Mouse (Mus musculus) frontal cortex, adult (tissue): ENCODE results near the gene Bcl6.
A peak's percentile ranks its signal among the peaks of the same experiment; 100 is the strongest.

ENCODE experiments used
- ATAC-seq: cut with Nextera tagmentation; 2 replicates; pipeline ENCODE4 v1.9.2; 2017; ENCODE audit warnings: mild to moderate bottlenecking, moderate library complexity, mixed read lengths; ENCODE audit not compliant: low TSS enrichment

Gene Bcl6

GRCm38 (mm10) chr16:23988466-23989208 lies at the start of gene Bcl6, which contains the start of gene Gm37419:
TSS of gene Bcl6 (minus strand) at chr16:23988852.
TSS of gene Gm37419 (plus strand) at chr16:23988482.
- peak; percentile 76 for ATAC-seq

DNA sequence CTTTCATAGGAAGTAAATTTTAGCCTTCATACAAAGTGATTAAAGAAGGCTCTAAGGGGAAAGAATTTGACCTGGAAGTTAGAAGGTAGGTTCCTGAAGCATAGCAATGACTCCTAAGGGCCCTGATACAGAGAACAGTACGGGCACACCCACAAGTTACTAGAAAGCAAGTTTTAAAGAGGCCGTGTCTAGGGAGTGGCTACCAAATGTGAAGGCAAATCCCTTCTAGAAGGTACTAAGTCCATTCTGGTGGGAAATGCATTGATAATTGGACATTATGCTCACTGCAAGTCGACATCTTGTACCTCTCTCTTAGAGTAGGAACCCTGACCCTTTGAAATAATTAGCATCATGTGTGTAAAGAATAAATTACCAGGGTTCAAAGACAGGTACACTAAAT lies 47.7 kb upstream of the Bcl6 start:
- no peak for ATAC-seq

DNA sequence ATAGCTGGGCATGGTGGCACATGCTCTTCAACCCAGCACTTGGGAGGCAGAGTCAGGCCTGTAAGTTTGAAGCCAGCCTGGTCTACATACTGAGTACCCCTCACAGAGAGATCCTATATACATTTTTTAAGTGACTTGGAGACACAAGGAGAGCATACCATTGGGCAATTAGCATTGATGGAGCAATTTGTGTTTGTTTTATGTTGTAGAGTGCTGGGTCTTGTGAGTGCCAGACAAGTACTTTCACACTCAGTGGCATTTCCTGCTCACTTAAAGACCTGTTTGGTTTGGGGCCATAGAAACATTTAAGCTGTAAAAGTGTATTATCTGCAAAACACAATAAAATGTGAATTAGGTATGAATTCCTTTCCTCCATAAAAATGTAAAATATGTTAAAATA lies 47.1 kb upstream of the Bcl6 start:
- ATAC-seq, result no peak

DNA sequence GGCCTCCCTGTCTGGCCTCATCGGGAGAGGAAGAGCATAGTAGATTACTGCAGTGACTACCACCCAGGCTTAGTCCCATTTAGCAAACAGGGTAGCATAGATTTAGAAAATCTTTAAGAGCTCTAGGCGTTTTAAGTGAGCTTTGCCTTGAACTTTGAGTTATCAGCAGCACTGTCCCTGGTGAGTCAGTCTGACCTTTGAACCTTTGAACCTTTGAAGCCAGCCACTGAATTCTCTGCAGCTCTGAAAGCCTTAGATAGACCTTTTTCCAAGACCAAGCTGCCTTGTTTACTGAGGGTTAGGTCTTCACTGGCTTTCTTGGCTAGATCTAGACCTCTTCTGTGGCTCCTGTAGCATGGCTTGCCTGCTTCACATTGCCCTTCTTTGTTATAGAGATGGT lies 45.8 kb upstream of the Bcl6 start:
- ATAC-seq, result no peak

DNA sequence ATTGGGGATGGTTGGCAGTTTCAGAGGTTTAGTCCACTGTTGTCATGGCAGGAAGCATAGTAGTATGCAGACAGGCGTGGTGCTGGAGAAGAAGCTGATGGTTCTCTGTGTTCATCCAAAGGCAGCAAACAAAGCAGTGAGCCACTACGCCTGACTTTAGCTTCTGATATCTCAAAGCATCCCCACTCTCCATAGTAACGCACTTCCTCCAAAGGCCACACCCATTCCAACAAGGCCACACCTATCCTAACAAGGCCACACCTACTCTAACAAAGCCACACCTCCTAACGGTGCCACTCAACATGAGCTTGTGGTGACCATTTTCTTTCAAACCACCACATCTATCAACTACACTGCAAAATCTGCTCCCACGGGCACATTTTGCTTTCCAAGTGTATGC lies 44.6 kb upstream of the Bcl6 start:
- no peak for ATAC-seq

GRCm38 (mm10) chr16:24029965-24030672 lies 41.5 kb upstream of the Bcl6 start:
- no peak for ATAC-seq

GRCm38 (mm10) chr16:24025442-24025841 lies 36.8 kb upstream of the Bcl6 start:
- no peak for ATAC-seq

GRCm38 (mm10) chr16:24022605-24023004 lies 34.0 kb upstream of the Bcl6 start:
- no peak for ATAC-seq

DNA sequence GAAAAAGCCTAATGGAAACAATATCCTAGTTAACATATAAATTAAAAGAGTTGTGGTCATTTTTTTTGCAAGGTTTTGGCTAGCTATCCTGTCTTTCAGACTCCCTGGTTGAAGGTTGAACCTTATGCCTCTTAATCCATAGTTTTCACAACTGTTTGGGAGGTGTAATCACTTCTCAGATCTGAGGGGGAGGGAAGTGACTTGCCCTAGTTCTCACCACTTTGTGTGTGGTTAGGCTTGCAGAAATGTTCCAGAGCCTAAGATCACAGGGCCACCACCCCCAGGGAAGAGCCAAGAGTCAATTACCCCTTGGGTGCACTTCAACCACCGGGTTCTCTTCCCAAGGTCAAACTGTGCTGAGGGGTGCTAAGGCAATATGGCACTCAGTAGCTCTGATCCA lies 33.1 kb upstream of the Bcl6 start:
- no peak for ATAC-seq

- no peak for ATAC-seq
Observed at GRCm38 (mm10) chr16:24016742-24017141, 28.1 kb upstream of the Bcl6 start.

DNA sequence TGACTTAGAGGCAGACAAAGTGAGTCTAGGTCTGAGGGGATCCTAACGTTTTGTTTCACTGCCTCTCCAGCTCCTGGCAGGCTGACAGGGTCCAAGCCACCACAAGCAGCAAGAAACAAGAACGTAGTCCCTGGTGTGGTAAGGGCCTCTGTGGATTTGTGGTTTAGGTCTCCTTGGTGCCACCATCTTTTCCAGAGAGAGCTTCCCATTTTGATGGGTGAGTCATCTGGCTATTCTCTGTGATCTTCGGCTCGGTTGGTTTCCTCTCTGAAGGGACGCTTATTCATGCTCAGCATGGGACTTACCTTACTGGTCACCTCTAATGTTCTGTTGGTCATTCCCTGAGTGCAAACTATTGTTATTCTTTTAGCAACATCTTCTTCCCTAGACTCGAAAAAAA lies 27.6 kb upstream of the Bcl6 start:
- no peak for ATAC-seq

- no peak for ATAC-seq
Observed at GRCm38 (mm10) chr16:24014378-24014777, 25.7 kb upstream of the Bcl6 start.

DNA sequence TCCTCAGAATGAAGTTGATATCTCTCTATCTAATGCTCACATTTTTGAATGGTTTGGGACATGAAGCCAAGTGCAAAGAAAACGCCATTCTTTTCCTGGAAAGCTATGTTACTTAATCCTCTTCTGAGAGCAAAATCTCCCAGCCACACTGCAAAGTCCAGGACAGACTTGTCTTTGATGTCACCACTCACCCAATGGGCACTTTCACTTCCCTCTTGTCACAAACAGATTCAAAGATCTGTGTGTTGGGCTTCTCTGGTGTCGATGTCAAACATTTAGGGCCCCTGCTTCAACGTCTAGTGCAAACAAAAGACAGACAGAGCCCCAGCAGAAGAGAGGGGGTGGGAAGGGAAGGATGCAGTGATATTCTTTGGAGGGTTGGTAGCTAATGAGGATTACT lies 23.4 kb upstream of the Bcl6 start:
- ATAC-seq, result no peak

DNA sequence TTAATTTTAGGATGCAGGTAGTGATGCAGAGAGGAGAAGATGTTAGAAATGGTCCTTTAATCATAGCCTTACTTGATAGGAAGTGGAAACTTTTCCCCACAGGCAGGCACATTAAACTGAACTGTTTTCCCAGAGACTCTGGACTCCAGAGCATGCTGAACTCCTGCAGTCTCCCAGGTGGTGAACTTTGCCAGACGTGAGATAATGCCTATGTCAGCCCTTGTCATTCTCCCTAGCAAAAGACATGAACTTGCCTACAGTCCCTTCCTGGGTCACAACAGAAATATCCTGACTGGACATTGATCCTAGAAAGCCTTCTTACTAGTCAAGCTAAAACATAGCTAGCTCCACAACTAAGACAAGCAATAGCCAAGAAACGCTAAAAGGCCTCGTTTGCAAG lies 22.7 kb upstream of the Bcl6 start:
- ATAC-seq, result no peak

GRCm38 (mm10) chr16:24009891-24010290 lies 21.2 kb upstream of the Bcl6 start:
- no peak for ATAC-seq

GRCm38 (mm10) chr16:24005928-24006327 lies 17.3 kb upstream of the Bcl6 start:
- ATAC-seq, result no peak

GRCm38 (mm10) chr16:23997912-23998311 lies 9.3 kb upstream of the Bcl6 start:
- no peak for ATAC-seq

DNA sequence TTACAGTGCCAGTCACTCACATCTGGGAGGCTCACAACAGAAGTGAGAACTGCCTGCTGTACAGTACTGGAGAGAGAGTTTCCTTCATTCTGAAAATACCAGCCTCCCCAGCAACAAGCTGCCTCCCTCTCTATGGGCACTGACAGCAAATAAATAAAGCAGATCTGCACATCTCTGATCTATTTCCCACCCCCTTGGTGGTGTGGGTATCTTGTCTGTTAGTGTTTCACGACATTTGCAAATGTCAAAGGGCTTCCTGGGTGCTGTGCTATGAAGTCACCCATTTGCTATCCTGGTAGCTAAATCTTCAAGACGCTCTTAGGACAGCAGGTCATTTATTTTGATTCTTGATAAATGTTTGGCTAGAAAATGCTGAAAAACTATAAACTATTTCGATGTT lies 8.6 kb upstream of the Bcl6 start:
- no peak for ATAC-seq

- ATAC-seq, result no peak
Observed at GRCm38 (mm10) chr16:23996342-23996741, 7.7 kb upstream of the Bcl6 start.

GRCm38 (mm10) chr16:23993351-23994321 lies 5.0 kb upstream of the Bcl6 start:
- no peak for ATAC-seq

DNA sequence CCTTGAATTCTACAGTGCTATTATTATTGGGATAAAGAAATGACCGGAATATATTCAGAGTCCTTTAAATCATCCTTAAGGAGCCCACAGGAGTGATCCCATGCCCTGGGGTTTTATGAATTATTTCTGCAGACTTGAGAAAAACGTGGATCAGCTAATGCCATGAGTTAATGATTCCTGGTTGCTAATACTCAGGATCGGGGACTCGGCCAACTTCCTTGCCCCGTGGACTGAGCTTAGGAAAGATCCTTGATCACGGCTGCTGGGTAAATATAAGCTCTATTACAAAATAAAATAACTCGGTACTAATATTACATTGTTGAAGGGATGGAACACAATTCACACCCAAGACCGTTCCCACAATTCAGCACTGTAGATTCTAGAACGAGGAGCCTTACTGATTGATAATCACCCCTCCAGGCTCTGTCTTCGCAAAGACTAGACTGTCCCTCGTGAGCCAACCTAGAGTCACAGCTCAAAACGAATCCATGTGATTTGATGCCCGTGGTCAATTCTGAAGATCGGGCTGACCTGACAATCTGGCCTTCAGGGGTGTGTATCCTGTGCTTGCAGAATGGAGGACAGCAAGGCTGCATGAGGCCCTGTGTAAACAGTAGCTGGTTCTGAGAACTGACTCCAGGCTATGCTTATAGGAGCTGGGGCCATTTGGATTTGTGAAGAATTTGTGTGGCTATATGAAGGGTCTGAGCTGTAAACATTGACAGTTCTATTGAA lies 3.4 kb upstream of the Bcl6 start:
- ATAC-seq, result no peak

DNA sequence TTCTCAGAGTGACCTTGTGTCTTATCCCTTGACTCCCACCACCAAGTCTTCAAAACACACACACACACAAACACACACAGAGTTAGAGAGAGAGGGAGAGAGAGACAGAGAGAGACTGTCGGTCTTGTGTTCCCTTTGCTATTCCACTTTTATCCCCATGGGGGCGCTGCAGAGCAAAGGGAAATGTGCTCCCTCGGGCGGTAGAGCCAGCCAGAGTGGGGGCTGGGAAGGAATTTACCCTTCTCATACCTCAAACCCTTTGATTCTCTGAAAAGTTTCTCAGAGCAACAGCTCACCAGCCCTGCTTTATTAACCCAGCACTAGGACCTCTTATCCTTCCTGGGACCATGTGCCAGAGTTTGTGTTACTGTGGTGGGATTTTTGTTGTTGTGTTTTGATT lies 2.5 kb upstream of the Bcl6 start:
- 0 out of 2 replicates have a peak, but pooled peaks have one; percentile 34 for ATAC-seq
